Mouse (Mus musculus): ENCODE results near the gene Serpina9. TPM values are rescaled to one million over a fixed set of nuclear protein-coding genes. Genes with fewer than 3 reads are reported as not detected.

The Serpina9 gene
- polyA plus RNA-seq, 1 experiment = not detected

DNA sequence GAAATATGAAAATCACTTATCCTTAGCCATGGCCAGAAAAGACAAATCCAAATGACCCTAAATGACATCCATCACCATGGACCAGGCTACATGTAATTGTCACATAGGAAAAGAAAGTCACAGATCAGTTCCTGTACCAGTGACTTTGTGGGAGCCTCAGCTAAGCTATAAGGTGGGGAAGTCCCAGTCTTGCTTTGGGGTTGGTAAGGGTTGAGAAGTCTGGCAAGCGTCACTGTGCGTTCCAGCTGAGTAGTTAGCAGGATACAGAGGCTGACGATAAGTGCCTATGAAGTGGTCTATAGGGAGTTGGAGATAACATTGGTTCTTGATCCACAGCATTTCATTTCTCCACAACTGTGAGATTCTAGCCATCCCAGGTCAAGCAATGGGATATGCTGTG is 1.7 kb upstream of the Serpina9 start:
- Histone ChIP-seq H3K27ac (ENCODE audit: insufficient read depth, low read length) (no peak overlapping the region), H3K4me1 (ENCODE audit: control insufficient read depth, insufficient read depth, insufficient read length) (no peaks in the 10 kb centered on the region), H3K36me3 (ENCODE audit: control insufficient read depth, insufficient read depth, low read length) (no peaks in the 10 kb centered on the region), H3K4me3 (ENCODE audit: extremely low read depth, insufficient read depth, insufficient read length) (no peak overlapping the region), H3K27me3 (ENCODE audit: control insufficient read depth, insufficient read depth, low read length) (no peaks in the 10 kb centered on the region)
- TF ChIP-seq POLR2A (IDR thresholded peaks at IDR 0.05; ENCODE audit: low read depth, low read length) = no peak
- TF ChIP-seq CTCF (IDR thresholded peaks at IDR 0.05; ENCODE audit: extremely low read depth, insufficient read depth, insufficient read length, insufficient replicate concordance) = no peak
- DNase-seq (ENCODE audit: low read depth in 1 of 2, low spot score in 2 of 2) = no peak
- WGBS = 38% methylated on average over 3 of the region's 3 CpGs

DNA sequence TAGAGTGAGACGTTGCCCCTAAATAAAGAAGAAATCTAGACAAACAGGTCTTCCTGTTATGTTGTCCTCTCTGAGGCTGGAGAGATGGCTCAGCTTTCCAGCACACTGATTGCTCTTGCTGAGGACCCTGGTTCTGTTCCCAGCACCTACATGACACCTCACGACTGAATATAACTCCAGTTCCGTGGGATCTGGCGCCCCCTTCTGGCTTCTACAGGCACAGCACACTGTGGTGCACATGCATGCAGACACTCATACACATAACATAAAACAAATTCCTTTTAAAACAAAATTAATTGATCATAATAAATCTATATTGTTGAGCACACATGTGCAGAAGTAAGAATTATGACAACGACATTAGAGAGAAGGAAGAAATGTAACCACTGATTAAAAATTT is 8.9 kb downstream of the Serpina9 start:
- Histone ChIP-seq H3K4me1 (ENCODE audit: control insufficient read depth, insufficient read depth, insufficient read length) (no peaks in the 10 kb centered on the region), H3K4me3 (ENCODE audit: extremely low read depth, insufficient read depth, insufficient read length) (no peak overlapping the region), H3K27ac (ENCODE audit: insufficient read depth, low read length) (no peak overlapping the region), H3K27me3 (ENCODE audit: control insufficient read depth, insufficient read depth, low read length) (no peaks in the 10 kb centered on the region), H3K36me3 (ENCODE audit: control insufficient read depth, insufficient read depth, low read length) (no peaks in the 10 kb centered on the region)
- TF ChIP-seq POLR2A (IDR thresholded peaks at IDR 0.05; ENCODE audit: low read depth, low read length) (no peak), CTCF (IDR thresholded peaks at IDR 0.05; ENCODE audit: extremely low read depth, insufficient read depth, insufficient read length, insufficient replicate concordance) (no peak)
- DNase-seq (ENCODE audit: low read depth in 1 of 2, low spot score in 2 of 2) = no peak
- 87% methylated on average over 5 of the region's 5 CpGs for whole genome bisulfite sequencing

DNA sequence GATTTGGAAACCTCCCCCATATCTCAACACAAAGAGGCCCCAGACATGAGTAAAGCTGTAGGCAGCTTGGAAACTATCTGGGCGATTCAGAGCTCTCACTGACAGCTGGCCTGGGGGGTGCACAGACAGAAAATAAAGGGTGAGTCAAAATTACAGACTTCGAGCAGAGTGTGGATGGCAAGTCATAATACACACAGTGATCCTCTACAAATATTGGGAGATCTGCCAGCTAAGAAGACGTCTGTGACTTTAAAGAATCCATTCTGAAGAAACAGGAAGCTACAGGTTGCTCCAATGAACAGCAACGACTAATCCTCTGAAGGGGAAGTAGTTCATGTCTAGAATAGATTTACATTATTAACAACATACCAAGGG is 10.3 kb downstream of the Serpina9 start:
- Histone ChIP-seq H3K27ac (ENCODE audit: insufficient read depth, low read length) (no peak overlapping the region), H3K4me3 (ENCODE audit: extremely low read depth, insufficient read depth, insufficient read length) (no peak overlapping the region), H3K4me1 (ENCODE audit: control insufficient read depth, insufficient read depth, insufficient read length) (no peaks in the 10 kb centered on the region), H3K36me3 (ENCODE audit: control insufficient read depth, insufficient read depth, low read length) (no peaks in the 10 kb centered on the region), H3K27me3 (ENCODE audit: control insufficient read depth, insufficient read depth, low read length) (no peaks in the 10 kb centered on the region)
- DNase-seq (ENCODE audit: low read depth in 1 of 2, low spot score in 2 of 2) = no peak
- TF ChIP-seq CTCF (IDR thresholded peaks at IDR 0.05; ENCODE audit: extremely low read depth, insufficient read depth, insufficient read length, insufficient replicate concordance) (no peak), POLR2A (IDR thresholded peaks at IDR 0.05; ENCODE audit: low read depth, low read length) (no peak)
- WGBS = 35% methylated on average over 4 of the region's 4 CpGs

DNA sequence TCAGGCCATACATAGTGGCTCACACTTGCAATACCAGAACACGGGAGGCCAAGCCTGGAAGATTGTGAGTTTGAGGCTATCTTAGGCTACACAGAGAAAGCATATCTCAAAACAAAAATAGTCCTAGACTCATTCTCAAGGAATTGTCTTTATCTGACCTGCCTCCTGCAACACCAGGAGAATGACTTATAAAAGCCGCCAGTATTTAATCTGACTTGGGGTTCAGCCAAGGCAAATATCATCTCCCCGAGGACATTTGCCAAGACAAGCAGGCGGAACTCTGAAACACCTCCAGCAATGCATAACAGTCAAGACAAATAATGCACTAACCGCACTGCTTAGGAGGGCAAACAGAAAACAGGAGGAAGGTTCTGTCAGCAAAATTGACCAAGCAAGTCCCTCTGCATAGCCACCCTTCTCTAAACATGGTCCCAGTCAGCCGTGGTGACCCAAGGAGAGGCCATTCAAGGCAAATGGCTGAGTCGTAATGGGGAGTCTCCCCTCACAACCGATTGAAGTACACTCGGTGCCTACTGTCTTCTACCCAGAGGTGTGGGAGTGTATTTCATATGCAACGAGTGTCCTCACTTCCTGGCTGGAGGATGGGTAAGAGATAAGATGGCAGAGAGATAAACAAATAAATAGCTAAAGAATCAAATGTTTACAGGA is 10.9 kb downstream of the Serpina9 start:
- no peaks in the 10 kb centered on the region for H3K36me3 ChIP-seq (ENCODE audit: control insufficient read depth, insufficient read depth, low read length)
- no peaks in the 10 kb centered on the region for H3K27me3 ChIP-seq (ENCODE audit: control insufficient read depth, insufficient read depth, low read length)
- no peaks in the 10 kb centered on the region for H3K4me1 ChIP-seq (ENCODE audit: control insufficient read depth, insufficient read depth, insufficient read length)
- WGBS = 82% methylated on average over 10 of the region's 10 CpGs
- no peak for DNase-seq (ENCODE audit: low read depth in 1 of 2, low spot score in 2 of 2)
- H3K4me3 ChIP-seq (ENCODE audit: extremely low read depth, insufficient read depth, insufficient read length) = no peak overlapping the region
- no peak overlapping the region for H3K27ac ChIP-seq (ENCODE audit: insufficient read depth, low read length)
- TF ChIP-seq POLR2A (IDR thresholded peaks at IDR 0.05; ENCODE audit: low read depth, low read length) (no peak), CTCF (IDR thresholded peaks at IDR 0.05; ENCODE audit: extremely low read depth, insufficient read depth, insufficient read length, insufficient replicate concordance) (no peak)

DNA sequence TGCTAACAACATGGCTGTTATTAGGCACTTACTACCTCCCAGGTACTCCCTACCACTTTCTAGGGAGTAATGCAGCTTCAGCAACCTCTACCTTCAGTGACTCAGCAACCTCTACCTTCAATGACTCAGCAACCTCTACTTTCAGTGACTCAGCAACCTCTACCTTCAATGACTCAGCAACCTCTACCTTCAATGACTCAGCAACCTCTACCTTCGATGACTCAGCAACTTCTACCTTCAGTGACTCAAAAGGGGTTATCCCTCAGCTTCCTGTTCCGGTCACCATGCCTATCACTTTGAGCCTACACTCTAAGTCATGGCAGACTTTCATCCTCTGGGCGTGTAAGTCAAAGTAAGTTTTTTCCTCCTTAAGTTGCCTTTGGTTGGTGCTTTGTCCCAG is 13.0 kb downstream of the Serpina9 start:
- no peak for TF ChIP-seq POLR2A (IDR thresholded peaks at IDR 0.05; ENCODE audit: low read depth, low read length)
- no peak for TF ChIP-seq CTCF (IDR thresholded peaks at IDR 0.05; ENCODE audit: extremely low read depth, insufficient read depth, insufficient read length, insufficient replicate concordance)
- Histone ChIP-seq H3K4me3 (ENCODE audit: extremely low read depth, insufficient read depth, insufficient read length) (no peak overlapping the region), H3K27me3 (ENCODE audit: control insufficient read depth, insufficient read depth, low read length) (no peaks in the 10 kb centered on the region), H3K36me3 (ENCODE audit: control insufficient read depth, insufficient read depth, low read length) (no peaks in the 10 kb centered on the region), H3K27ac (ENCODE audit: insufficient read depth, low read length) (no peak overlapping the region), H3K4me1 (ENCODE audit: control insufficient read depth, insufficient read depth, insufficient read length) (no peaks in the 10 kb centered on the region)
- no peak for DNase-seq (ENCODE audit: low read depth in 1 of 2, low spot score in 2 of 2)
- 83% methylated on average over 3 of the region's 3 CpGs for WGBS

DNA sequence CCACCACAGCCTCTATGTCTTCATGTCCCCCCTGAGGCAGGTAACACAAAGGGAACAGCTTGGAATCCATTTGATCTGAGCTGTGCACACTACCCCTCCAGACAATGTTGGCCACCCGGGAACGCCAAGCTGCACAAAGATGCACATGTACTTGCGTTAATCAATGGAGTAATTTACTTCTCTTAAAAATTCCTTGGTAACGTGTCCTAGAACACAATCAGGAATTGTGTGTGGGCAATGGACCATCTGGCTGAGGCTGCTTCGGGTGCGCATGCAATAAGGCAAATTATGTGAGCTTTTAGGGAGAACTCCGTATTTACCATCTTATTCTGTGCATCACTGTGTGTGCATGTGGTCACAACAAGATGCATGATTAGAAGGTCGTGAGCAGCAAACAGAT is 13.9 kb downstream of the Serpina9 start:
- Histone ChIP-seq H3K36me3 (ENCODE audit: control insufficient read depth, insufficient read depth, low read length) (no peaks in the 10 kb centered on the region), H3K27ac (ENCODE audit: insufficient read depth, low read length) (no peak overlapping the region), H3K27me3 (ENCODE audit: control insufficient read depth, insufficient read depth, low read length) (no peaks in the 10 kb centered on the region), H3K4me3 (ENCODE audit: extremely low read depth, insufficient read depth, insufficient read length) (no peak overlapping the region), H3K4me1 (ENCODE audit: control insufficient read depth, insufficient read depth, insufficient read length) (no peaks in the 10 kb centered on the region)
- no peak for TF ChIP-seq POLR2A (IDR thresholded peaks at IDR 0.05; ENCODE audit: low read depth, low read length)
- no peak for TF ChIP-seq CTCF (IDR thresholded peaks at IDR 0.05; ENCODE audit: extremely low read depth, insufficient read depth, insufficient read length, insufficient replicate concordance)
- DNase-seq (ENCODE audit: low read depth in 1 of 2, low spot score in 2 of 2) = no peak
- 95% methylated on average over 8 of the region's 8 CpGs for WGBS

DNA sequence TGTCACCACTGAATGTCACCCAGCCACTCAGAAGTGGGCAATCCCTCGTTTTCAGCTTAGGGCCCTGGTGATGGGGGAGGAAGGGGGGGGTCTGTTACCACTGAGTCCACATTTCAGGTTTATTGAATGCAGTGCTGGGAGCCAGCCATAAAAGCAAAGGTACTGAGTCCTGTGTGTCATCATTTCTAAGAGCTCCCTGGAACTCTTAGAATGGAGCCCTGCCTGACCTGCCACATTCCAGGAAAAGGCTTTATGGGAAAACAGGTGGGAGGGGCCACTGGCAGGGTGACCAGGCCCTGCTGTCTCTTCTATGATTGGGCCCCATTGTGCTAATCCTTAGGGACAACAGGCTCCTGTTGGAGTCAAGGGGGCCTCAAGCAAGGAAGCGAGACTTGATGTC is 17.0 kb downstream of the Serpina9 start:
- no peak overlapping the region for H3K27ac ChIP-seq (ENCODE audit: insufficient read depth, low read length)
- H3K36me3 ChIP-seq (ENCODE audit: control insufficient read depth, insufficient read depth, low read length) = no peaks in the 10 kb centered on the region
- DNase-seq (ENCODE audit: low read depth in 1 of 2, low spot score in 2 of 2) = no peak
- 60% methylated on average over 2 of the region's 2 CpGs for WGBS
- TF ChIP-seq CTCF (IDR thresholded peaks at IDR 0.05; ENCODE audit: extremely low read depth, insufficient read depth, insufficient read length, insufficient replicate concordance) (no peak), POLR2A (IDR thresholded peaks at IDR 0.05; ENCODE audit: low read depth, low read length) (no peak)
- H3K4me3 ChIP-seq (ENCODE audit: extremely low read depth, insufficient read depth, insufficient read length) = no peak overlapping the region
- H3K27me3 ChIP-seq (ENCODE audit: control insufficient read depth, insufficient read depth, low read length) = no peaks in the 10 kb centered on the region
- H3K4me1 ChIP-seq (ENCODE audit: control insufficient read depth, insufficient read depth, insufficient read length) = no peaks in the 10 kb centered on the region

Data from spleen, adult 2 months (tissue).